Mouse (Mus musculus) G1E-ER4 (cell line): ENCODE data around the gene Rabep1. TPM values are rescaled to one million over a fixed set of nuclear protein-coding genes. Genes with fewer than 3 reads are reported as not detected.

ENCODE experiments used
- GATA1 ChIP-seq: IDR thresholded peaks from one replicate; pipeline ENCODE4 v1.8.0; 2012; ENCODE audit warnings: low read length, inconsistent platforms
- polyA plus RNA-seq: library from polyadenylated mRNA; stranded (reverse); fragments of >175 nt; gene quantifications from 2 replicates; pipeline ENCODE4 v1.2.3, GENCODE M21; 2012

Rabep1 gene
- polyA plus RNA-seq, 1 experiment = 24.2 TPM

GRCm38 (mm10) chr11:70977293-70977692 lies 132.7 kb downstream of the Rabep1 start:
- no peak for TF ChIP-seq GATA1

GRCm38 (mm10) chr11:70980232-70980631 lies 135.7 kb downstream of the Rabep1 start:
- TF ChIP-seq GATA1 = no peak

- TF ChIP-seq GATA1 = no peak
Observed at GRCm38 (mm10) chr11:70980751-70981510, 136.4 kb downstream of the Rabep1 start.

GRCm38 (mm10) chr11:70982030-70982429 lies 137.5 kb downstream of the Rabep1 start:
- TF ChIP-seq GATA1 = no peak

DNA sequence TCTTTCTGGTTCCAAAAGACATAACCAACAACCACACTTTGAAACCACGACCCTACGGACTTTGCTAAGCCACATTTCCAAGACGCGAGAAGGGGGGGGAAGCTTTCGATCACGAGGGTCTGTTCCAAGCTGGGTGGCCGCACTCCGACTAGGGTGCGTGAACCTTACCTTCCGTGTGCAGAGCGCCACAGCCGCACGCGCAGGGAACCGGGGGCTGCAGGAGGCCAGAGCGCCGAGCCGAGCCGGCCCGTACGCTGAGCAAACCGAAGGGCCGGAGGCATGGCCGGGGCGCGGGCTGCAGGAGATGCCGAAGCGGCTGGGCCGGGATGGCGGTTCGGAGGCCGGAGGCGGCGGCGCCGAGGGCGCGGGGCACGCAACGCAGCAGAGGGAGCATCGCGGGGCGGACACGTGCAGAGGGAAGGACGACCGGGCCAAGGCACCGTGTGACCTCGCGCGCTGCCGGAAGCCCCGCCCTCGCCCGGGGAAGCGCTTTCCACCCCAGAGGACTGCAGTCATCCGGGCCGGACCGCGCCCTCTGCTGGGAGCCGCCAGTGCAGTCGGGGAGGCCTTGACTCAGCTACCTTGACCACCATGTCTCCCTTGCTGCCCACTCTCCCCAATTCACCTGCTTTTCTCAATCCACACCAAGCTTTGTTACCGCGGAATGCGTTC lies 138.1 kb downstream of the Rabep1 start, which contains the start of gene C1qbp:
Gene C1qbp, minus strand, starts transcription at position 470 of the 672 bp plus-strand sequence.
- no peak for TF ChIP-seq GATA1

Other genes starting within 250 kb of the Rabep1 start
- not detected in 2 replicates for gene 4930544D05Rik, start 228.9 kb upstream of the Rabep1 start, polyA plus RNA-seq
- gene Chrne, start 225.6 kb upstream of the Rabep1 start, polyA plus RNA-seq = not detected in 2 replicates
- gene Gp1ba, start 205.7 kb upstream of the Rabep1 start, polyA plus RNA-seq = 30.8 and 34.3 TPM in 2 replicates
- gene Rnf167, start 197.5 kb upstream of the Rabep1 start, polyA plus RNA-seq = 82.3 and 110 TPM in 2 replicates
- 98.8 and 132 TPM in 2 replicates for gene Slc25a11, start 197.3 kb upstream of the Rabep1 start, polyA plus RNA-seq
- 4,535 and 5,925 TPM in 2 replicates for gene Pfn1, start 190.1 kb upstream of the Rabep1 start, polyA plus RNA-seq
- 3.4 and 6.5 TPM in 2 replicates for gene Eno3, start 187.6 kb upstream of the Rabep1 start, polyA plus RNA-seq
- gene Spag7, start 175.4 kb upstream of the Rabep1 start, polyA plus RNA-seq = 207 and 222 TPM in 2 replicates
- gene Camta2, start 156.7 kb upstream of the Rabep1 start, polyA plus RNA-seq = 18.0 and 30.8 TPM in 2 replicates
- 0.17 and 0.21 TPM in 2 replicates for gene Inca1, start 144.6 kb upstream of the Rabep1 start, polyA plus RNA-seq
- 32.5 and 39.5 TPM in 2 replicates for gene Kif1c, start 144.2 kb upstream of the Rabep1 start, polyA plus RNA-seq
- 2.6 and 3.6 TPM in 2 replicates for gene Zfp3, start 80.6 kb upstream of the Rabep1 start, polyA plus RNA-seq
- not detected in 2 replicates for gene Scimp, start 32.2 kb upstream of the Rabep1 start, polyA plus RNA-seq
- gene Nup88, start 125.2 kb downstream of the Rabep1 start, polyA plus RNA-seq = 83.4 and 102 TPM in 2 replicates
- gene Rpain, start 125.4 kb downstream of the Rabep1 start, polyA plus RNA-seq = 4.6 and 16.4 TPM in 2 replicates
- gene C1qbp, start 138.2 kb downstream of the Rabep1 start, polyA plus RNA-seq = 967 and 1,218 TPM in 2 replicates
- 13.6 and 15.0 TPM in 2 replicates for gene Dhx33, start 159.7 kb downstream of the Rabep1 start, polyA plus RNA-seq
- gene Mis12, start 174.8 kb downstream of the Rabep1 start, polyA plus RNA-seq = 2.7 and 4.8 TPM in 2 replicates
- gene Derl2, start 175.1 kb downstream of the Rabep1 start, polyA plus RNA-seq = 25.1 and 36.0 TPM in 2 replicates
- 0.09 TPM in 1 of 2 replicates, not detected in the other for gene 6330403K07Rik, start 188.7 kb downstream of the Rabep1 start, polyA plus RNA-seq